Mouse (Mus musculus) brain, adult 10 weeks (tissue): ENCODE measurements around the gene Cypt12. TPM values are rescaled to one million over a fixed set of nuclear protein-coding genes. Genes with fewer than 3 reads are reported as not detected.

Source experiments
- polyA plus RNA-seq: library from polyadenylated mRNA; stranded (reverse); fragments of 350-450 nt; fragmentation: Illumina TruSeq; extraction: RNeasy Lipid Tissue Mini Kit (QIAGEN cat#74804); gene quantifications from one replicate; pipeline ENCODE4 v1.2.3, GENCODE M21; 2015; ENCODE audit warnings: low read depth, low replicate concordance

Gene Cypt12
- not detected for polyA plus RNA-seq

GRCm38 (mm10) chr3:17948299-17948698 lies at the start of gene Cypt12:
Gene Cypt12 (plus strand): TSS chr3:17948410.

